Mouse (Mus musculus) hindbrain, embryonic 14.5 days (tissue): ENCODE measurements at regions not wholly inside any gene's neighbourhood (a gene's known extent, or its start where the extent isn't known, plus 50 kb on each side); places are given as distances from the start of the nearest gene placed in this dataset.

ENCODE experiments used
- ATAC-seq: fragments of 200-750 bp; cut with Nextera tagmentation; 2 replicates; pipeline ENCODE4 v1.8.0; 2017; ENCODE audit warnings: moderate number of reproducible peaks, mild to moderate bottlenecking, moderate TSS enrichment, moderate library complexity; ENCODE audit not compliant: low FRiP score
- DNase-seq: peaks from one replicate; pipeline ENCODE4 v3.0.0-alpha.2; 2015; ENCODE audit warnings: low spot score
- H3K27ac ChIP-seq: fragments of 300-500 bp; sonication (generic); 2 replicates; pipeline ENCODE4 v1.5.1; 2014; ENCODE audit warnings: mild to moderate bottlenecking, moderate library complexity
- H3K27me3 ChIP-seq: fragments of 300-500 bp; sonication (generic); 2 replicates; pipeline ENCODE4 v1.6.1; 2014; ENCODE audit warnings: mild to moderate bottlenecking, low read length, mixed read lengths; ENCODE audit not compliant: control insufficient read depth, insufficient read depth
- H3K36me3 ChIP-seq: fragments of 300-500 bp; sonication (generic); replicated peaks from 2 replicates; pipeline ENCODE4 v1.6.1; 2014; ENCODE audit not compliant: control insufficient read depth, insufficient read depth
- H3K4me1 ChIP-seq: fragments of 300-500 bp; sonication (generic); replicated peaks from 2 replicates; pipeline ENCODE4 v1.6.1; 2014; ENCODE audit warnings: antibody characterized with exemption, low read length, mixed read lengths; ENCODE audit not compliant: control insufficient read depth, insufficient read depth
- H3K4me2 ChIP-seq: fragments of 300-500 bp; sonication (generic); replicated peaks from 2 replicates; pipeline ENCODE4 v1.6.1; 2014; ENCODE audit warnings: mild to moderate bottlenecking, moderate library complexity
- H3K4me3 ChIP-seq: fragments of 300-500 bp; sonication (generic); replicated peaks from 2 replicates; pipeline ENCODE4 v1.5.1; 2014; ENCODE audit warnings: mild to moderate bottlenecking, low read length
- H3K9ac ChIP-seq: fragments of 300-500 bp; sonication (generic); 2 replicates; pipeline ENCODE4 v1.6.1; 2014
- H3K9me3 ChIP-seq: fragments of 300-500 bp; sonication (generic); 2 replicates; pipeline ENCODE4 v1.6.1; 2016; ENCODE audit warnings: low read length; ENCODE audit not compliant: control insufficient read depth
- WGBS: fragments of 180-500 bp; shearing (Covaris S2); extraction: QIAGEN DNeasy Blood & Tissue Kit; methylation state at CpG from one replicate; pipeline ENCODE4 v1.1.7; 2014; 5-methylcytosine and 5-hydroxymethylcytosine counted together

DNA sequence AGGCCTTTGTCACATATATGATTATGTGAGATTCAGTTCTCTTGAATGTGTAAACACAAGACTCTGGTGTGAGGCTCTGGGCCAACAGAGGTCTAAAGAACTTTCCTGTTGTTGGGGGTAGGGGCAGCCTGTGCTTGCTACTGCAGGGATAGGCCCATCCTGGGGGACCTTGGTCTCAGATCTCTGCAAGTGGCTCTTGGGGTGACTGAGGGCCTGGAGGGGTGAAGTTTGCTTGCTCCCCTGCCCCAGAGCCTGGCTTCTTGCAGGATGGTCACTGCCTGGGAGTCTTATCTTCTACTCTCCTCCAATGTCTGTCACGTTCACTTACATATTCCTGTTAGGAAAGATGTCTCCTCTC, 121.8 kb upstream of the Arhgap5 start:
- Histone ChIP-seq H3K4me3 (no peak overlapping the region), H3K36me3 (no peaks in the 10 kb centered on the region), H3K9me3 (no peaks in the 10 kb centered on the region), H3K9ac (0 out of 2 replicates have a peak overlapping the region, but pooled peaks have one; percentile 21), H3K4me2 (no peak overlapping the region), H3K27me3 (no peaks in the 10 kb centered on the region), H3K27ac (peak overlapping the region; percentile 58; the same call in 1 of the 2 replicates), H3K4me1 (peaks cover 27% of the 10 kb centered on the region)
- WGBS = 78% methylated on average over 1 of the region's 1 CpGs
- DNase-seq (no peak), ATAC-seq (peak; percentile 18; the same call in 1 of the 2 replicates)

DNA sequence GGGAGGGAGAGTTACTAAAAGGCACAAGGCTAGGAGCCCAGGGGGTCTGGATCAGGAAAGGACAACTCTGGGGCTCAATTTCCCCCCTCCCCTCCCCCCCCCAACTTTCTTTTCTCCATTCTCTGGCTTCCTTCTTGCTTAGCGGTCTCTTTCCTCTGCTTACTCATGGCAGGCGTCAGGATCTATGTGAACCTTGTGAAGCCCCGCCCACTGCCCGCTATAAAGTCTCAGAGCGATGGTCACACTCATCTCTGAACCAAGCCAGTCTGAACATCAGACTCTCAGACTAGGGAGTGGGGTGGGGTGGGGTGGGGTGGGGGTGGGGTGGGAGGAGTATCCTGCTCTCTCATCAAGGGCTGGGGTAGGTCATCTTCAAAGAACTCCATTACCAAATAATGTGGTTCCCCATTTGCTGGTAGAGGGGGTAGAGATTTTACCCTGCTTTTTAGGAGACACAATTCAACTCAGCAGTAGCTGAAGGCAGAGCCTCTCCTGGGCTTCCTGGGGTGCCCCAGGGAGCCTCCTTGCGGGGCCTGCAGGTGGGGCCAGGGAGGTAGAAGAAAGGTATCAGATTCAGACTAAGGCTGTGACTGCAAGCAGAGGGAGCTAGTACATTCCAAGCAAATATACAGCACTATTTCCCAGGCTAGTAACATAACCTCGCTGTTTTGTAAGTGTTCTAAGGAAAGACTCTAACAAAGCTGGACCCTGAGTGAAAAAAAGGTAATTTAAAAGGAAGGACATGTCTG, 120.8 kb upstream of the Arhgap5 start:
- H3K9ac ChIP-seq = no peak overlapping the region
- no peaks in the 10 kb centered on the region for H3K9me3 ChIP-seq
- no peak overlapping the region for H3K4me2 ChIP-seq
- peaks cover 27% of the 10 kb centered on the region for H3K4me1 ChIP-seq
- no peak for DNase-seq
- no peaks in the 10 kb centered on the region for H3K27me3 ChIP-seq
- no peak overlapping the region for H3K4me3 ChIP-seq
- H3K36me3 ChIP-seq = no peaks in the 10 kb centered on the region
- ATAC-seq = no peak
- WGBS = 16% methylated on average over 5 of the region's 7 CpGs
- no peak overlapping the region for H3K27ac ChIP-seq

- no peak overlapping the region for H3K4me3 ChIP-seq
- no peaks in the 10 kb centered on the region for H3K27me3 ChIP-seq
- H3K4me2 ChIP-seq = no peak overlapping the region
- no peak overlapping the region for H3K9ac ChIP-seq
- ATAC-seq (peak; percentile 26; the same call in 1 of the 2 replicates), DNase-seq (no peak)
- 41% methylated on average over 5 of the region's 5 CpGs for WGBS
- H3K4me1 ChIP-seq = peaks cover 8% of the 10 kb centered on the region; the same call in 1 of the 2 replicates
- no peaks in the 10 kb centered on the region for H3K9me3 ChIP-seq
- H3K36me3 ChIP-seq = no peaks in the 10 kb centered on the region
- 0 out of 2 replicates have a peak overlapping the region, but pooled peaks have one; percentile 39 for H3K27ac ChIP-seq
Measured at GRCm38 (mm10) chr12:52389552-52389951, 114.2 kb upstream of the Arhgap5 start.

DNA sequence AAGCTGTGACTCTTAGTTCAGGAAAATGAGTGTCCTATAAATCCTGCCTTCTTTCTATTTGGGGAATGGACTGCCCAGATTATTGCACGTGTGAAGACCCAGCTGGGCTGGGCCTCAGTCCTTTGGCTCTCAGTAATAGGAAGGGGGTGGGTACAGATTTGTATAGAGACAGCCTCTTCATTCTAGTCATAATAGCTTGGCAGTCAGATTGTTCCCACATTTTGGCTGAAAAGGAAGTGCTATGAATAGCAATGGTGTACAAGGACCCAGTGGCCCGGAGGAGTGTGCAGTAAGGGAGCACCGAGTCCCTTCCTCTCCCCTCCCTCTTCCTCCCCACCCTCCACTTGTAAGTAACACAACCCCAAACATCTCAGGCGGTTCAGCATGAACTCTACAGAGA, 113.5 kb upstream of the Arhgap5 start:
- WGBS = 44% methylated on average over 4 of the region's 4 CpGs

DNA sequence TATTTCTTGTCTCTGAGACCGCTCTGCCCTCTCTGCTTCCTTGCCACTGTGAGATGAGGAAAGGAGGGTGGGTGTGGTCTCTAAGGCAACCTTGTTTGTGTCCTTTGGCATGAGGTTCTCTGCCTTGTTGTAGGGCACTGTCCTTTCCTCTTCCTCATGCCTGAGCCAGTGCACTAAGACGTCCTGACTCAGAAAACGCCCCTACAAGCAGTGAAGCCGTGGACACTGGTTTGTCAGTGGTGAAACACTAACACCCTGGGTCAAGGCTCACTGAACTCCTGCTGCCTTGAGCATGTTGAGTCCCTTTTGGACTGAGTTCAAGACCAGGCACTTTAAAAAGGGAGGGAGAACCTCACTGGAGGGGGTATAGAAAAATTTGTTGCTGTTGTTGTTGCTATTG, 111.1 kb upstream of the Arhgap5 start:
- Histone ChIP-seq H3K4me2 (no peak overlapping the region), H3K27me3 (no peaks in the 10 kb centered on the region), H3K9ac (no peak overlapping the region), H3K36me3 (no peaks in the 10 kb centered on the region), H3K27ac (no peak overlapping the region), H3K4me3 (no peak overlapping the region), H3K9me3 (no peaks in the 10 kb centered on the region), H3K4me1 (peaks cover 27% of the 10 kb centered on the region)
- DNase-seq (no peak), ATAC-seq (no peak)
- WGBS = 73% methylated on average over 4 of the region's 4 CpGs

More for the DNA sequence above, 113.5 kb upstream of the Arhgap5 start:
- Histone ChIP-seq H3K27ac (no peak overlapping the region), H3K4me1 (peaks cover 15% of the 10 kb centered on the region), H3K9me3 (no peaks in the 10 kb centered on the region), H3K4me2 (no peak overlapping the region), H3K27me3 (no peaks in the 10 kb centered on the region), H3K9ac (no peak overlapping the region), H3K36me3 (no peaks in the 10 kb centered on the region), H3K4me3 (no peak overlapping the region)
- ATAC-seq (peak; percentile 42; the same call in 1 of the 2 replicates), DNase-seq (no peak)

GRCm38 (mm10) chr12:52393981-52394718, 109.6 kb upstream of the Arhgap5 start:
- no peaks in the 10 kb centered on the region for H3K9me3 ChIP-seq
- ATAC-seq (0 out of 2 replicates have a peak, but pooled peaks have one; percentile 35), DNase-seq (no peak)
- H3K27me3 ChIP-seq = no peaks in the 10 kb centered on the region
- H3K36me3 ChIP-seq = no peaks in the 10 kb centered on the region
- H3K4me2 ChIP-seq = no peak overlapping the region
- WGBS = 68% methylated on average over 15 of the region's 15 CpGs
- peaks cover 27% of the 10 kb centered on the region for H3K4me1 ChIP-seq
- H3K9ac ChIP-seq = no peak overlapping the region
- no peak overlapping the region for H3K27ac ChIP-seq
- H3K4me3 ChIP-seq = no peak overlapping the region

GRCm38 (mm10) chr12:52394719-52395062, 109.1 kb upstream of the Arhgap5 start:
- Histone ChIP-seq H3K4me3 (no peak overlapping the region), H3K9ac (no peak overlapping the region), H3K4me2 (no peak overlapping the region), H3K36me3 (no peaks in the 10 kb centered on the region), H3K9me3 (no peaks in the 10 kb centered on the region), H3K4me1 (peaks cover 27% of the 10 kb centered on the region), H3K27me3 (no peaks in the 10 kb centered on the region), H3K27ac (no peak overlapping the region)
- WGBS = 85% methylated on average over 3 of the region's 3 CpGs
- DNase-seq (no peak), ATAC-seq (no peak)

GRCm38 (mm10) chr12:52395111-52395510, 108.7 kb upstream of the Arhgap5 start:
- Histone ChIP-seq H3K27ac (no peak overlapping the region), H3K4me2 (no peak overlapping the region), H3K36me3 (no peaks in the 10 kb centered on the region), H3K9me3 (no peaks in the 10 kb centered on the region), H3K27me3 (no peaks in the 10 kb centered on the region), H3K4me1 (peaks cover 27% of the 10 kb centered on the region), H3K4me3 (no peak overlapping the region), H3K9ac (no peak overlapping the region)
- ATAC-seq (no peak), DNase-seq (no peak)
- 35% methylated on average over 4 of the region's 4 CpGs for WGBS

DNA sequence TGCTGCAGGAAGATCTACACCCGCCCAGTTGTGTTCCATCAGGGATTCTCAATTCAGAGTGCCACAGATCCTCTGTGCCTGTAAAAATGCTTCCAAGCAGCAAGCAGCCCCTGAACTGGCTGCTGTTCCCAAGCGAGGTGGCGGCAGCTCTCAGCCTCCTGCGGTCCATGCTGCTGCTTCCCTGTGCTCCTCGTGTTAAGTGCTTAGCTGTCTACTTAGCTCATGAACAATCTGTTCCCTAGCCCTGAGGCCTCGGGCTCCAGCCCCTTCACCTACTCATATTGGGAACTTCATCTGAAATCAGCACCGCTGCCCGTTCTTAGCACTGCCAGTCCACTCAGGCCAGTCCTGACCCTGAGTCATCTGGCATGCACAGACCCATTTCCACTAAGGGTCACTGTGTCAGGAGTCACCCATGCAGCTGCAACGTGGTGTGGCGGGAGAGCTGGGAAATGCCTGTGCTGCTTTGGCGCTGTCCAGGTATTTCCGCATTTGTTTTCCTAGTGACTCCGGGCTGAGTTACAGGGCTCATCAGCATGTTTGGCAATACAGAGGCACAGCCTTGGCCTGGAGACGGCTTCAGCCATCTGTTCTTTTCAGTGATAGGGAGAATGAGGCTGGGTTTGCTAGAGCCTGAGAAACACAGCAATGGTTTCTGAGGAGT, 107.5 kb upstream of the Arhgap5 start:
- WGBS = 47% methylated on average over 14 of the region's 14 CpGs
- no peak for DNase-seq

More for the DNA sequence above, 107.5 kb upstream of the Arhgap5 start:
- no peaks in the 10 kb centered on the region for H3K36me3 ChIP-seq
- H3K4me3 ChIP-seq = no peak overlapping the region
- peak overlapping the region; percentile 5; the same call in 1 of the 2 replicates for H3K27ac ChIP-seq
- H3K27me3 ChIP-seq = no peaks in the 10 kb centered on the region
- ATAC-seq = peak; percentile 36; the same call in 1 of the 2 replicates
- peaks cover 22% of the 10 kb centered on the region for H3K4me1 ChIP-seq
- no peaks in the 10 kb centered on the region for H3K9me3 ChIP-seq
- no peak overlapping the region for H3K4me2 ChIP-seq
- no peak overlapping the region for H3K9ac ChIP-seq
